Mouse (Mus musculus) heart, postnatal 0 days (tissue): ENCODE measurements around the gene Hes2. TPM values are rescaled to one million over a fixed set of nuclear protein-coding genes. Genes with fewer than 3 reads are reported as not detected.

Experiments
- ATAC-seq: fragments of 200-750 bp; cut with Nextera tagmentation; 2 replicates; pipeline ENCODE4 v1.8.0; 2017; ENCODE audit warnings: low read depth, moderate number of reproducible peaks, moderate library complexity; ENCODE audit not compliant: insufficient read depth
- DNase-seq: peaks from one replicate; pipeline ENCODE4 v3.0.0-alpha.2; 2016; ENCODE audit warnings: low spot score
- H3K27ac ChIP-seq: fragments of 300-500 bp; sonication (generic); 2 replicates; pipeline ENCODE4 v1.5.1; 2014; ENCODE audit warnings: low read depth, mild to moderate bottlenecking
- H3K27me3 ChIP-seq: fragments of 300-500 bp; sonication (generic); 2 replicates; pipeline ENCODE4 v1.6.1; 2014; ENCODE audit warnings: low read length, mixed read lengths; ENCODE audit not compliant: control insufficient read depth, insufficient read depth
- H3K36me3 ChIP-seq: fragments of 300-500 bp; sonication (generic); replicated peaks from 2 replicates; pipeline ENCODE4 v1.6.1; 2014; ENCODE audit warnings: low read length, mixed read lengths; ENCODE audit not compliant: control insufficient read depth, insufficient read depth
- H3K4me1 ChIP-seq: fragments of 300-500 bp; sonication (generic); 2 replicates; pipeline ENCODE4 v1.6.1; 2014; ENCODE audit warnings: antibody characterized with exemption; ENCODE audit not compliant: control insufficient read depth, insufficient read depth
- H3K4me2 ChIP-seq: fragments of 300-500 bp; sonication (generic); 2 replicates; pipeline ENCODE4 v1.6.1; 2014; ENCODE audit warnings: low read depth, mild to moderate bottlenecking, low read length, moderate library complexity
- H3K4me3 ChIP-seq: fragments of 300-500 bp; sonication (generic); 2 replicates; pipeline ENCODE4 v1.5.1; 2014; ENCODE audit warnings: low read depth, low read length
- H3K9ac ChIP-seq: fragments of 300-500 bp; sonication (generic); replicated peaks from 2 replicates; pipeline ENCODE4 v1.6.1; 2014; ENCODE audit warnings: low read depth, low read length, mixed read lengths
- H3K9me3 ChIP-seq: fragments of 300-500 bp; sonication (generic); replicated peaks from 2 replicates; pipeline ENCODE4 v1.6.1; 2016; ENCODE audit warnings: low read length; ENCODE audit not compliant: control insufficient read depth
- CTCF ChIP-seq: IDR thresholded peaks from 2 replicates; pipeline ENCODE4 v1.5.1; 2016; ENCODE audit warnings: antibody characterized with exemption, control low read depth, low read depth
- EP300 ChIP-seq: IDR thresholded peaks from 2 replicates; pipeline ENCODE4 v1.6.1; 2016; ENCODE audit warnings: antibody characterized with exemption, low read depth
- WGBS: fragments of 180-500 bp; shearing (Covaris S2); extraction: QIAGEN DNeasy Blood & Tissue Kit; methylation state at CpG from one replicate; pipeline ENCODE4 v1.1.7; 2014; 5-methylcytosine and 5-hydroxymethylcytosine counted together
- polyA plus RNA-seq: library from polyadenylated mRNA; unstranded; fragments of >200 nt; fragmentation: Nextera tagmentation; extraction: Ambion mirVana; gene quantifications from 2 replicates; pipeline ENCODE4 v1.2.1, GENCODE M21; 2015
- total RNA-seq: library from RNA; depleted of rRNA; stranded (reverse); fragments of >200 nt; gene quantifications from 2 replicates; pipeline ENCODE4 v1.2.3, GENCODE M21; 2014; ENCODE audit warnings: low replicate concordance

Hes2 gene
- total and polyA plus RNA-seq, 2 experiments from 2014 or later: not detected

GRCm38 (mm10) chr4:152115921-152116612 lies 42.6 kb upstream of the Hes2 start, which contains the start of gene Tnfrsf25:
TSS of gene Tnfrsf25 (plus strand) at chr4:152115934.
- DNase-seq: peak; percentile 4
- Histone ChIP-seq H3K27me3 (peaks cover 60% of the 10 kb centered on the region), H3K27ac (peak within 1 kb of the TSS; percentile 43; the same call in 1 of the 2 replicates), H3K4me1 (peaks cover 14% of the 10 kb centered on the region), H3K4me2 (peak within 1 kb of the TSS; percentile 50), H3K9ac (peak within 1 kb of the TSS; percentile 45), H3K36me3 (peaks cover 39% of the 10 kb centered on the region), H3K4me3 (peak within 1 kb of the TSS; percentile 33), H3K9me3 (no peaks in the 10 kb centered on the region)
- WGBS: 8% methylated on average over 29 of the region's 30 CpGs
- no peak for TF ChIP-seq EP300
- TF ChIP-seq CTCF: no peak
- ATAC-seq: peak; percentile 16

- H3K4me1 ChIP-seq: peaks cover 16% of the 10 kb centered on the region
- DNase-seq (no peak), ATAC-seq (no peak)
- H3K9ac ChIP-seq: no peak overlapping the region
- peaks cover 26% of the 10 kb centered on the region for H3K36me3 ChIP-seq
- peaks cover 73% of the 10 kb centered on the region for H3K27me3 ChIP-seq
- no peak overlapping the region for H3K4me2 ChIP-seq
- TF ChIP-seq EP300 (no peak), CTCF (no peak)
- WGBS: 74% methylated on average over 9 of the region's 9 CpGs
- H3K4me3 ChIP-seq: no peak overlapping the region
- H3K27ac ChIP-seq: no peak overlapping the region
- H3K9me3 ChIP-seq: no peaks in the 10 kb centered on the region
Observed at GRCm38 (mm10) chr4:152117538-152117937, 41.1 kb upstream of the Hes2 start.

- TF ChIP-seq EP300: no peak
- peak; percentile 50 for TF ChIP-seq CTCF
- no peaks in the 10 kb centered on the region for H3K9me3 ChIP-seq
- H3K36me3 ChIP-seq: peaks cover 6% of the 10 kb centered on the region; the same call in 1 of the 2 replicates
- peak overlapping the region; percentile 56; the same call in 1 of the 2 replicates for H3K4me2 ChIP-seq
- H3K27ac ChIP-seq: no peak overlapping the region
- H3K9ac ChIP-seq: no peak overlapping the region
- no peak; the same call in 1 of the 2 replicates for ATAC-seq
- DNase-seq: peak; percentile 52
- WGBS: 13% methylated on average over 39 of the region's 39 CpGs
- peaks cover 92% of the 10 kb centered on the region for H3K27me3 ChIP-seq
- H3K4me1 ChIP-seq: peaks cover 16% of the 10 kb centered on the region
- H3K4me3 ChIP-seq: peak overlapping the region; percentile 33; the same call in 1 of the 2 replicates
Observed at GRCm38 (mm10) chr4:152119396-152120292, 39.0 kb upstream of the Hes2 start.

GRCm38 (mm10) chr4:152120311-152121182 lies 38.1 kb upstream of the Hes2 start:
- ATAC-seq (no peak), DNase-seq (peak; percentile 48)
- TF ChIP-seq EP300: no peak
- no peak for TF ChIP-seq CTCF
- no peaks in the 10 kb centered on the region for H3K36me3 ChIP-seq
- H3K9me3 ChIP-seq: no peaks in the 10 kb centered on the region
- H3K27me3 ChIP-seq: peaks cover 92% of the 10 kb centered on the region
- peak overlapping the region; percentile 33 for H3K4me3 ChIP-seq
- WGBS: 4% methylated on average over 31 of the region's 31 CpGs
- no peak overlapping the region; the same call in 1 of the 2 replicates for H3K9ac ChIP-seq
- peaks cover 21% of the 10 kb centered on the region for H3K4me1 ChIP-seq
- H3K27ac ChIP-seq: no peak overlapping the region
- H3K4me2 ChIP-seq: peak overlapping the region; percentile 56

GRCm38 (mm10) chr4:152121183-152121505 lies 37.5 kb upstream of the Hes2 start:
- peak overlapping the region; percentile 33 for H3K4me3 ChIP-seq
- H3K27me3 ChIP-seq: peaks cover 97% of the 10 kb centered on the region
- DNase-seq (no peak), ATAC-seq (no peak)
- peaks cover 21% of the 10 kb centered on the region for H3K4me1 ChIP-seq
- H3K36me3 ChIP-seq: no peaks in the 10 kb centered on the region
- H3K4me2 ChIP-seq: peak overlapping the region; percentile 56
- H3K9me3 ChIP-seq: no peaks in the 10 kb centered on the region
- H3K27ac ChIP-seq: no peak overlapping the region
- WGBS: 3% methylated on average over 12 of the region's 12 CpGs
- no peak overlapping the region for H3K9ac ChIP-seq
- TF ChIP-seq CTCF (no peak), EP300 (no peak)
